Mouse (Mus musculus): ENCODE results near the gene Gsto2. TPM values are rescaled to one million over a fixed set of nuclear protein-coding genes. Genes with fewer than 3 reads are reported as not detected.

The Gsto2 gene
- polyA plus RNA-seq, 1 experiment, result 0.32 TPM

GRCm38 (mm10) chr19:47870102-47870666 lies 4.8 kb downstream of the Gsto2 start:
- H3K36me3 ChIP-seq (ENCODE audit: control insufficient read depth, insufficient read depth, low read length), result no peaks in the 10 kb centered on the region
- H3K4me3 ChIP-seq (ENCODE audit: extremely low read depth, insufficient read depth, insufficient read length), result no peak overlapping the region
- H3K27me3 ChIP-seq (ENCODE audit: control insufficient read depth, insufficient read depth, low read length), result no peaks in the 10 kb centered on the region
- TF ChIP-seq POLR2A (IDR thresholded peaks at IDR 0.05; ENCODE audit: low read depth, low read length) (no peak), CTCF (IDR thresholded peaks at IDR 0.05; ENCODE audit: extremely low read depth, insufficient read depth, insufficient read length, insufficient replicate concordance) (no peak)
- 88% methylated on average over 7 of the region's 7 CpGs for WGBS
- no peak overlapping the region for H3K27ac ChIP-seq (ENCODE audit: insufficient read depth, low read length)
- no peaks in the 10 kb centered on the region for H3K4me1 ChIP-seq (ENCODE audit: control insufficient read depth, insufficient read depth, insufficient read length)
- no peak for DNase-seq (ENCODE audit: low read depth in 1 of 2, low spot score in 2 of 2)

- H3K36me3 ChIP-seq (ENCODE audit: control insufficient read depth, insufficient read depth, low read length), result no peaks in the 10 kb centered on the region
- DNase-seq (ENCODE audit: low read depth in 1 of 2, low spot score in 2 of 2), result no peak
- no peaks in the 10 kb centered on the region for H3K27me3 ChIP-seq (ENCODE audit: control insufficient read depth, insufficient read depth, low read length)
- TF ChIP-seq POLR2A (IDR thresholded peaks at IDR 0.05; ENCODE audit: low read depth, low read length) (no peak), CTCF (IDR thresholded peaks at IDR 0.05; ENCODE audit: extremely low read depth, insufficient read depth, insufficient read length, insufficient replicate concordance) (no peak)
- WGBS, result 52% methylated on average over 10 of the region's 10 CpGs
- H3K27ac ChIP-seq (ENCODE audit: insufficient read depth, low read length), result no peak overlapping the region
- H3K4me1 ChIP-seq (ENCODE audit: control insufficient read depth, insufficient read depth, insufficient read length), result no peaks in the 10 kb centered on the region
- no peak overlapping the region for H3K4me3 ChIP-seq (ENCODE audit: extremely low read depth, insufficient read depth, insufficient read length)
These were observed 6.2 kb downstream of the Gsto2 start for GRCm38 (mm10) chr19:47871515-47871914.

- no peaks in the 10 kb centered on the region for H3K4me1 ChIP-seq (ENCODE audit: control insufficient read depth, insufficient read depth, insufficient read length)
- no peaks in the 10 kb centered on the region for H3K27me3 ChIP-seq (ENCODE audit: control insufficient read depth, insufficient read depth, low read length)
- WGBS, result 78% methylated on average over 15 of the region's 15 CpGs
- H3K27ac ChIP-seq (ENCODE audit: insufficient read depth, low read length), result no peak overlapping the region
- no peak overlapping the region for H3K4me3 ChIP-seq (ENCODE audit: extremely low read depth, insufficient read depth, insufficient read length)
- TF ChIP-seq POLR2A (IDR thresholded peaks at IDR 0.05; ENCODE audit: low read depth, low read length) (no peak), CTCF (IDR thresholded peaks at IDR 0.05; ENCODE audit: extremely low read depth, insufficient read depth, insufficient read length, insufficient replicate concordance) (no peak)
- H3K36me3 ChIP-seq (ENCODE audit: control insufficient read depth, insufficient read depth, low read length), result no peaks in the 10 kb centered on the region
- no peak for DNase-seq (ENCODE audit: low read depth in 1 of 2, low spot score in 2 of 2)
These were observed 10.9 kb downstream of the Gsto2 start for GRCm38 (mm10) chr19:47876252-47876651.

GRCm38 (mm10) chr19:47881538-47881937 lies 16.2 kb downstream of the Gsto2 start:
- Histone ChIP-seq H3K27ac (ENCODE audit: insufficient read depth, low read length) (no peak overlapping the region), H3K36me3 (ENCODE audit: control insufficient read depth, insufficient read depth, low read length) (no peaks in the 10 kb centered on the region), H3K4me1 (ENCODE audit: control insufficient read depth, insufficient read depth, insufficient read length) (peaks cover 2% of the 10 kb centered on the region; the same call in 1 of the 2 replicates), H3K4me3 (ENCODE audit: extremely low read depth, insufficient read depth, insufficient read length) (no peak overlapping the region), H3K27me3 (ENCODE audit: control insufficient read depth, insufficient read depth, low read length) (no peaks in the 10 kb centered on the region)
- no peak for TF ChIP-seq CTCF (IDR thresholded peaks at IDR 0.05; ENCODE audit: extremely low read depth, insufficient read depth, insufficient read length, insufficient replicate concordance)
- WGBS, result 80% methylated on average over 7 of the region's 7 CpGs
- no peak for DNase-seq (ENCODE audit: low read depth in 1 of 2, low spot score in 2 of 2)

- H3K27me3 ChIP-seq (ENCODE audit: control insufficient read depth, insufficient read depth, low read length), result no peaks in the 10 kb centered on the region
- TF ChIP-seq POLR2A (IDR thresholded peaks at IDR 0.05; ENCODE audit: low read depth, low read length), result no peak
- peak; percentile 100 for TF ChIP-seq CTCF (IDR thresholded peaks at IDR 0.05; ENCODE audit: extremely low read depth, insufficient read depth, insufficient read length, insufficient replicate concordance)
- no peaks in the 10 kb centered on the region for H3K36me3 ChIP-seq (ENCODE audit: control insufficient read depth, insufficient read depth, low read length)
- H3K4me3 ChIP-seq (ENCODE audit: extremely low read depth, insufficient read depth, insufficient read length), result no peak overlapping the region
- H3K27ac ChIP-seq (ENCODE audit: insufficient read depth, low read length), result no peak overlapping the region
- DNase-seq (ENCODE audit: low read depth in 1 of 2, low spot score in 2 of 2), result peak; percentile 76 to 80
- peaks cover 10% of the 10 kb centered on the region; the same call in 1 of the 2 replicates for H3K4me1 ChIP-seq (ENCODE audit: control insufficient read depth, insufficient read depth, insufficient read length)
- WGBS, result 27% methylated on average over 11 of the region's 11 CpGs
These were observed 17.0 kb downstream of the Gsto2 start for GRCm38 (mm10) chr19:47882151-47882881.

- Histone ChIP-seq H3K36me3 (ENCODE audit: control insufficient read depth, insufficient read depth, low read length) (no peaks in the 10 kb centered on the region), H3K27ac (ENCODE audit: insufficient read depth, low read length) (no peak overlapping the region), H3K4me1 (ENCODE audit: control insufficient read depth, insufficient read depth, insufficient read length) (peaks cover 15% of the 10 kb centered on the region; the same call in 1 of the 2 replicates), H3K27me3 (ENCODE audit: control insufficient read depth, insufficient read depth, low read length) (no peaks in the 10 kb centered on the region), H3K4me3 (ENCODE audit: extremely low read depth, insufficient read depth, insufficient read length) (no peak overlapping the region)
- DNase-seq (ENCODE audit: low read depth in 1 of 2, low spot score in 2 of 2), result no peak
- TF ChIP-seq POLR2A (IDR thresholded peaks at IDR 0.05; ENCODE audit: low read depth, low read length), result no peak
- WGBS, result 68% methylated on average over 9 of the region's 9 CpGs
These were observed 17.5 kb downstream of the Gsto2 start for GRCm38 (mm10) chr19:47882882-47883254.
